Mouse (Mus musculus) C2C12 (cell line): ENCODE results near the gene Mettl8.

ENCODE experiments used
- CTCF ChIP-seq: IDR thresholded peaks from one replicate; pipeline ENCODE4 v1.5.1; 2011; ENCODE audit not compliant: control insufficient read depth, insufficient read depth, insufficient read length
- FOSL1 ChIP-seq: IDR thresholded peaks from one replicate; pipeline ENCODE4 v1.8.0; 2011; ENCODE audit warnings: mild to moderate bottlenecking, low read length; ENCODE audit not compliant: poor library complexity, insufficient read depth, severe bottlenecking
- MAX ChIP-seq: IDR thresholded peaks from one replicate; pipeline ENCODE4 v1.6.1; 2011; ENCODE audit warnings: mild to moderate bottlenecking, control low read depth
- MYOD1 ChIP-seq: IDR thresholded peaks from one replicate; pipeline ENCODE4 v1.6.1; 2011; ENCODE audit warnings: low read depth; ENCODE audit not compliant: control insufficient read depth, insufficient read length
- USF1 ChIP-seq: IDR thresholded peaks from one replicate; pipeline ENCODE4 v1.6.1; 2011; ENCODE audit warnings: low read depth, mild to moderate bottlenecking, control low read depth, moderate library complexity

- TF ChIP-seq MYOD1 (no peak), FOSL1 (no peak), CTCF (no peak), MAX (no peak), USF1 (no peak)
Measured at GRCm38 (mm10) chr2:71033987-71034386, 21.4 kb downstream of the Mettl8 start.
